Mouse (Mus musculus) CH12.LX (cell line): ENCODE results near the gene Prkce. TPM values are rescaled to one million over a fixed set of nuclear protein-coding genes. Genes with fewer than 3 reads are reported as not detected.

Source experiments
- DNase-seq: peaks from one replicate; pipeline ENCODE4 v3.0.0-alpha.2; 2013; ENCODE audit errors: extremely low read depth
- H3K27ac ChIP-seq: 2 replicates; pipeline ENCODE4 v1.5.1; 2012; ENCODE audit warnings: low read depth, mild to moderate bottlenecking, control low read depth, moderate library complexity; ENCODE audit not compliant: insufficient read depth
- H3K27me3 ChIP-seq: replicated peaks from 2 replicates; pipeline ENCODE3; 2012; ENCODE audit warnings: inconsistent platforms
- H3K36me3 ChIP-seq, 2 experiments: replicated peaks in 1 of 2; 2 replicates each; pipeline versions ENCODE3 to v1.6.1; 2012; ENCODE audit warnings: inconsistent platforms in 1 of 2, low read length in 1 of 2, mild to moderate bottlenecking in 1 of 2, mixed read lengths in 1 of 2, moderate library complexity in 1 of 2; ENCODE audit not compliant: control insufficient read depth in 1 of 2, insufficient read depth in 1 of 2
- H3K4me1 ChIP-seq, 2 experiments: 2 replicates each; pipeline ENCODE4 v1.6.1; 2012; ENCODE audit warnings: inconsistent platforms in 1 of 2, moderate library complexity in 1 of 2; ENCODE audit not compliant: insufficient read depth in 2 of 2, control insufficient read depth in 1 of 2
- H3K4me2 ChIP-seq: 2 replicates; pipeline ENCODE4 v1.6.1; 2012; ENCODE audit warnings: low read depth, mild to moderate bottlenecking, control low read depth; ENCODE audit not compliant: poor library complexity, insufficient read depth, severe bottlenecking
- H3K4me3 ChIP-seq, 3 experiments: fragments of 150-350 bp in 1 of 3; sonication (generic) in 1 of 3; replicated peaks in 1 of 3; 2 replicates each; pipeline versions ENCODE3 to v1.5.1; 2011 to 2012; ENCODE audit warnings: low read depth in 2 of 3, low read length in 2 of 3, mild to moderate bottlenecking in 2 of 3, moderate library complexity in 2 of 3, control low read depth in 1 of 3, improper control_type of control experiment in 1 of 3, inconsistent platforms in 1 of 3, mixed read lengths in 1 of 3; ENCODE audit not compliant: poor library complexity in 1 of 3
- H3K79me2 ChIP-seq: replicated peaks from 2 replicates; pipeline ENCODE4 v1.6.1; 2012; ENCODE audit warnings: mild to moderate bottlenecking, moderate library complexity; ENCODE audit not compliant: control insufficient read depth, poor library complexity, insufficient read depth, severe bottlenecking; ENCODE audit errors: extremely low read depth
- H3K9ac ChIP-seq: 2 replicates; pipeline ENCODE4 v1.6.1; 2012; ENCODE audit warnings: low read depth, mild to moderate bottlenecking, control low read depth, moderate library complexity; ENCODE audit not compliant: insufficient read depth
- H3K9me3 ChIP-seq: replicated peaks from 2 replicates; pipeline ENCODE3; 2012; ENCODE audit warnings: low read length, inconsistent platforms, mixed read lengths
- CHD2 ChIP-seq: IDR thresholded peaks from 2 replicates; pipeline ENCODE4 v1.6.1; 2011; ENCODE audit warnings: low read length, improper control_type of control experiment
- ELF1 ChIP-seq: IDR thresholded peaks from 2 replicates; pipeline ENCODE4 v1.6.1; 2014; ENCODE audit warnings: low read depth, mild to moderate bottlenecking, inconsistent platforms, low read length, improper control_type of control experiment
- EP300 ChIP-seq: IDR thresholded peaks from 2 replicates; pipeline ENCODE4 v1.6.1; 2011; ENCODE audit warnings: low read length, improper control_type of control experiment
- GABPA ChIP-seq: IDR thresholded peaks from 2 replicates; pipeline ENCODE4 v1.6.1; 2012; ENCODE audit warnings: low read depth, low read length, improper control_type of control experiment, inconsistent platforms; ENCODE audit not compliant: insufficient replicate concordance
- JUND ChIP-seq: conservative IDR thresholded peaks from 2 replicates; pipeline ENCODE4 v1.6.1; 2011; ENCODE audit warnings: low read depth, low read length, improper control_type of control experiment
- NELFE ChIP-seq: IDR thresholded peaks from 2 replicates; pipeline ENCODE4 v1.6.1; 2011; ENCODE audit warnings: low read depth, low read length, improper control_type of control experiment
- POLR2AphosphoS2 ChIP-seq: IDR thresholded peaks from 2 replicates; pipeline ENCODE4 v1.6.1; 2011; ENCODE audit warnings: low read depth, low read length, improper control_type of control experiment
- SIN3A ChIP-seq: IDR thresholded peaks from 2 replicates; pipeline ENCODE4 v1.6.1; 2012; ENCODE audit warnings: low read length, improper control_type of control experiment, inconsistent platforms
- TCF12 ChIP-seq: IDR thresholded peaks from 2 replicates; pipeline ENCODE4 v1.6.1; 2014; ENCODE audit warnings: low read depth, mild to moderate bottlenecking, inconsistent platforms, low read length, improper control_type of control experiment
- USF1 ChIP-seq: IDR thresholded peaks from 2 replicates; pipeline ENCODE4 v1.6.1; 2014; ENCODE audit warnings: low read depth, mild to moderate bottlenecking, inconsistent platforms, low read length, improper control_type of control experiment
- dilution Hi-C: fragments of 300-500 bp; cut with MboI; formaldehyde crosslinking; loops from 2 replicates; pipeline ENCODE4 v1.14.3; 2020; ENCODE audit warnings: low sequenced_read_pairs; ENCODE audit not compliant: extremely low pct_unique_long_range_greater_than_20kb, extremely low pct_ligation_motif_present
- in situ Hi-C: fragments of 300-500 bp; cut with MboI; formaldehyde crosslinking; loops from 3 replicates; pipeline ENCODE4 v1.14.3; 2019; ENCODE audit warnings: low sequenced_read_pairs, low pct_ligation_motif_present, low pct_unique_long_range_greater_than_20kb, mixed read lengths
- polyA plus RNA-seq: library from polyadenylated mRNA; unstranded; fragments of >175 nt; gene quantifications from 2 replicates; pipeline ENCODE4 v1.2.1, GENCODE M21; 2012; ENCODE audit warnings: low read depth; ENCODE audit not compliant: insufficient read length
- total RNA-seq, 2 experiments: library from RNA; depleted of rRNA; stranded (reverse); fragments of 300-350 nt in 1 of 2; fragments of >200 nt in 1 of 2; gene quantifications; 2 replicates each; pipeline ENCODE4 v1.2.3; 2012 to 2014

Prkce gene
- total and polyA plus RNA-seq, 3 experiments = 4.1 to 13.2 (median 11.4) TPM

GRCm38 (mm10) chr17:86435570-86435969, 268.0 kb downstream of the Prkce start:
- peak overlapping the region in 1 of 3 experiments; percentile 54 for H3K4me3 ChIP-seq
- peaks cover 4% of the 10 kb centered on the region; the same call in 1 of the 2 replicates for H3K79me2 ChIP-seq
- no peaks in the 10 kb centered on the region for H3K27me3 ChIP-seq
- TF ChIP-seq ELF1 (0 out of 2 replicates have a peak, but pooled peaks have one; percentile 29), CHD2 (no peak), SIN3A (no peak), GABPA (no peak)
- H3K9me3 ChIP-seq = peaks cover 7% of the 10 kb centered on the region
- H3K4me2 ChIP-seq = no peak overlapping the region
- in situ Hi-C loops = loop anchor here (5.0 to 25.0 kb wide), 3 partner anchors 51 to 548 kb away; no protein-coding TSS in a partner anchor
- peaks cover 38 to 69% of the 10 kb centered on the region in 2 experiments for H3K4me1 ChIP-seq
- DNase-seq = no peak
- no peak overlapping the region for H3K9ac ChIP-seq
- peak overlapping the region; percentile 64 for H3K27ac ChIP-seq
- dilution Hi-C loops = no loop called here
- peaks cover 9 to 15% of the 10 kb centered on the region in 2 experiments for H3K36me3 ChIP-seq

DNA sequence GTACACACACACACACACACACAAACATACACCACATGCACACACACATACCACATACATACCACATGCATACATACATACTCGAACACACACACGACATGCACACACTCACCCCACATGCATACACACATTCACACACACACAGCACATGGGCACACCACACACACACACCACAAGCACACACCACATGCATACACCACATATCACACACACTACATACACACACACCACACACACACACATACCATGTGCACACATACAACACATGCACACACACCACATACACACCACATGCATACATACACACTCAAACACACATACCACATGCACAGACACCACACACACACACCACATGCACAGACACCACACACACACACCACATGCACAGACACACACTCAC, 268.4 kb downstream of the Prkce start:
- no peak for TF ChIP-seq POLR2AphosphoS2
- TF ChIP-seq NELFE = no peak
- TF ChIP-seq SIN3A = no peak
- TF ChIP-seq USF1 = no peak
- no peak for TF ChIP-seq JUND
- no peak for TF ChIP-seq ELF1
- in situ Hi-C loops = loop anchor here (5.0 to 25.0 kb wide), 3 partner anchors 51 to 549 kb away; no protein-coding TSS in a partner anchor
- Histone ChIP-seq H3K36me3 (peaks cover 6 to 18% of the 10 kb centered on the region in 2 experiments), H3K27me3 (no peaks in the 10 kb centered on the region), H3K4me3 (peak overlapping the region in 1 of 3 experiments; percentile 54), H3K9ac (no peak overlapping the region), H3K4me2 (no peak overlapping the region), H3K9me3 (peaks cover 7% of the 10 kb centered on the region), H3K79me2 (peaks cover 4% of the 10 kb centered on the region; the same call in 1 of the 2 replicates), H3K27ac (peak overlapping the region; percentile 64), H3K4me1 (peaks cover 34 to 64% of the 10 kb centered on the region in 2 experiments)
- DNase-seq = no peak
- dilution Hi-C loops = no loop called here

DNA sequence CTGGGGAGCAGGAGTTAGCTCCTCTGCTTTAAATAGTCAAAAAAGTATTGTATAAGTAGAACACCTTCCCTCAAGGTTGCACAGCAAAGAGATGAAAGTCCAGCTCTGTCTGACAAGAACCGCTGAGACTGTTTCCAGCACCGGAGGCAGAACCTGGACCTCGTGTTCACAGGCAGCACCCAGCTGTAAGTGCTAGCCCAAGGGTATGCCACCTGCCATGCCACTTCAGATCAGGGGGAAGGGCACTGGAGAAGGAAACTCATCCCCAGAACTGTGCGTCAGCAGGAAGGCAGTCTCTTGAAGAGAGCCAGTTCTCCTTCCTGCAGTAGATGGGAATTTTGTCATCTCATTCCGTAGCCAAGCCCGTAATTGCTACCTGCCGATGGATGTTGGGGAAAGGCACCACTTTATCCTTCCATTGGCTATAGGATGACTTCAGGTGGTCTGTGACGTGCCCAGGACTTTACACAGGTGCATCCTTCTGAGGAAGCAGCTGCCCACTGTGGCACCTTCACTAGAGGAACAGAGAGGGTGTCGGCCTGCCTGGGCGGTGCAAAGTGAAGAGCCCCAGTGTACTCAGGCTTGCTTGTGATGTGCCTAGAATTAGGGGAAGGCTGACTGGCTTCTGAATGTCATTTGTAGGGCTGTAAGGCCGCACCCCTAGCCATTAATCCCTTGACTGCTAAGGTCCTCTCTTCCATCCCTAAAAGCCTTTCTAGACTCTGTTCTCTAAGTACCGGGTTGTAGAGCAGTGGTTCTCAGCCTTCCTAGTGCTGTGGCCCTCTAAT, 269.2 kb downstream of the Prkce start:
- Histone ChIP-seq H3K4me1 (peaks cover 34 to 62% of the 10 kb centered on the region in 2 experiments), H3K9ac (peak overlapping the region; percentile 60), H3K4me3 (peak overlapping the region in 1 of 3 experiments; percentile 54), H3K79me2 (peaks cover 4% of the 10 kb centered on the region; the same call in 1 of the 2 replicates), H3K9me3 (peaks cover 7% of the 10 kb centered on the region), H3K36me3 (peaks cover 6 to 19% of the 10 kb centered on the region in 2 experiments), H3K27me3 (no peaks in the 10 kb centered on the region), H3K27ac (peak overlapping the region; percentile 65; the same call in 1 of the 2 replicates), H3K4me2 (no peak overlapping the region; the same call in 1 of the 2 replicates)
- dilution Hi-C loops = no loop called here
- no peak for TF ChIP-seq POLR2AphosphoS2
- TF ChIP-seq EP300 = 0 out of 2 replicates have a peak, but pooled peaks have one; percentile 9
- peak; percentile 38; the same call in 1 of the 2 replicates for TF ChIP-seq TCF12
- DNase-seq = no peak
- in situ Hi-C loops = loop anchor here (5.0 to 25.0 kb wide), 3 partner anchors 52 to 549 kb away; no protein-coding TSS in a partner anchor
